Mouse (Mus musculus) neural tube, embryonic 12.5 days (tissue): ENCODE results near the gene Ring1. TPM values are rescaled to one million over a fixed set of nuclear protein-coding genes. Genes with fewer than 3 reads are reported as not detected.
"Not testable (repeated sequence)": the region's sequence is repeated elsewhere in the genome, so short reads cannot be mapped to it uniquely, and the experiment has no call there.

Experiments used
- ATAC-seq: fragments of 200-750 bp; cut with Nextera tagmentation; 2 replicates; pipeline ENCODE4 v1.8.0; 2017; ENCODE audit warnings: low read depth, mild to moderate bottlenecking, moderate TSS enrichment, moderate library complexity; ENCODE audit not compliant: low FRiP score
- H3K27ac ChIP-seq: fragments of 300-500 bp; sonication (generic); 2 replicates; pipeline ENCODE4 v1.5.1; 2016
- H3K27me3 ChIP-seq: fragments of 300-500 bp; sonication (generic); replicated peaks from 2 replicates; pipeline ENCODE4 v1.6.1; 2016; ENCODE audit warnings: mild to moderate bottlenecking
- H3K36me3 ChIP-seq: fragments of 300-500 bp; sonication (generic); 2 replicates; pipeline ENCODE4 v1.6.1; 2016; ENCODE audit warnings: mild to moderate bottlenecking
- H3K4me1 ChIP-seq: fragments of 300-500 bp; sonication (generic); 2 replicates; pipeline ENCODE4 v1.6.1; 2016
- H3K4me2 ChIP-seq: fragments of 300-500 bp; sonication (generic); replicated peaks from 2 replicates; pipeline ENCODE4 v1.6.1; 2016; ENCODE audit warnings: mild to moderate bottlenecking
- H3K4me3 ChIP-seq: fragments of 300-500 bp; sonication (generic); 2 replicates; pipeline ENCODE4 v1.5.1; 2016
- H3K9ac ChIP-seq: fragments of 300-500 bp; sonication (generic); 2 replicates; pipeline ENCODE4 v1.6.1; 2016; ENCODE audit warnings: mild to moderate bottlenecking
- H3K9me3 ChIP-seq: fragments of 300-500 bp; sonication (generic); 2 replicates; pipeline ENCODE4 v1.6.1; 2016; ENCODE audit warnings: mild to moderate bottlenecking
- WGBS: fragments of 180-500 bp; shearing (Covaris S2); methylation state at CpG from one replicate; pipeline ENCODE4 v1.1.7; 2016; 5-methylcytosine and 5-hydroxymethylcytosine counted together
- polyA plus RNA-seq: library from polyadenylated mRNA; unstranded; fragments of >200 nt; fragmentation: Nextera tagmentation; extraction: Ambion mirVana; gene quantifications from 2 replicates; pipeline ENCODE4 v1.2.1, GENCODE M21; 2016

Gene Ring1
- polyA plus RNA-seq, 1 experiment from 2014 or later: 30.7 TPM

GRCm38 (mm10) chr17:34003426-34003825 is 21.1 kb downstream of the Ring1 start:
- no peak overlapping the region for H3K9ac ChIP-seq
- 6% methylated on average over 5 of the region's 5 CpGs for WGBS
- H3K4me2 ChIP-seq: no peak overlapping the region
- H3K9me3 ChIP-seq: no peaks in the 10 kb centered on the region
- H3K36me3 ChIP-seq: no peaks in the 10 kb centered on the region
- peaks cover 10% of the 10 kb centered on the region for H3K4me1 ChIP-seq
- no peak overlapping the region for H3K4me3 ChIP-seq
- ATAC-seq: no peak
- peaks cover 27% of the 10 kb centered on the region for H3K27me3 ChIP-seq
- no peak overlapping the region for H3K27ac ChIP-seq

DNA sequence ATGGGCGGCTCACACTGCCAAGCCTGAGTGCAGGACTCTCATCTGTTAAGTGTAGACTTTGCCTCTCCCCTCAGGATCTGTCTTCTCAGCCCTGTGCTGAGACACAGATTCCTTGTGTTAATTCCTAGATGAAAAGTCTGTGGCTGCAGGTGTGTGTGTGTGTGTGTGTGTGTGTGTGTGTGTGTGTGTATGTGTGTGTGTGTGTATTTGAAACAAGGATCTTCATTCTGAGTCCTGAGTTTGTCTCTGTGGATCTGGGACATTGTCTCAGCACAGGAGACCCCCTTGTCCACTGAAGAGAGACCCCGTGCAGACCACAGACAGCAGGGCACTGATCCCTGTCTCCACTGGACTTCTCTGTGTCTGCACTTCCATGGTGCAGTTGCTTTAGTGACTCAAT is 23.7 kb downstream of the Ring1 start:
- H3K27ac ChIP-seq, H3K4me2 ChIP-seq, H3K36me3 ChIP-seq, H3K9ac ChIP-seq, ATAC-seq, H3K9me3 ChIP-seq: not testable (repeated sequence)
- 53% methylated on average over 2 of the region's 2 CpGs for WGBS
- Histone ChIP-seq H3K4me1 (peaks cover 10% of the 10 kb centered on the region), H3K27me3 (peaks cover 27% of the 10 kb centered on the region), H3K4me3 (0 out of 2 replicates have a peak overlapping the region, but pooled peaks have one; percentile 50)

- H3K4me3 ChIP-seq: peak within 1 kb of the TSS; percentile 50
- H3K9me3 ChIP-seq: no peaks in the 10 kb centered on the region
- peaks cover 10% of the 10 kb centered on the region for H3K4me1 ChIP-seq
- peak within 1 kb of the TSS; percentile 47 for H3K9ac ChIP-seq
- no peaks in the 10 kb centered on the region for H3K36me3 ChIP-seq
- peak within 1 kb of the TSS; percentile 98 for H3K4me2 ChIP-seq
- ATAC-seq: peak; percentile 68
- no peak within 1 kb of the TSS for H3K27ac ChIP-seq
- under 1% methylated on average over 23 of the region's 30 CpGs for WGBS
- peaks cover 27% of the 10 kb centered on the region for H3K27me3 ChIP-seq
These were observed 24.3 kb downstream of the Ring1 start, which contains the start of gene H2-K1 for GRCm38 (mm10) chr17:34000150-34000537. Gene H2-K1, minus strand, starts transcription at chr17:34000347.

- Histone ChIP-seq H3K9me3 (no peaks in the 10 kb centered on the region), H3K36me3 (no peaks in the 10 kb centered on the region), H3K4me2 (peak overlapping the region; percentile 98), H3K27me3 (peaks cover 27% of the 10 kb centered on the region), H3K27ac (no peak overlapping the region), H3K4me1 (peaks cover 10% of the 10 kb centered on the region), H3K4me3 (peak overlapping the region; percentile 50), H3K9ac (peak overlapping the region; percentile 47)
- 2% methylated on average over 87 of the region's 87 CpGs for WGBS
- ATAC-seq: peak; percentile 48
These were observed 24.9 kb downstream of the Ring1 start for GRCm38 (mm10) chr17:33999341-34000149.

- H3K36me3 ChIP-seq, H3K4me3 ChIP-seq, H3K4me2 ChIP-seq, H3K9ac ChIP-seq, ATAC-seq, H3K9me3 ChIP-seq, H3K27ac ChIP-seq: not testable (repeated sequence)
- peaks cover 27% of the 10 kb centered on the region for H3K27me3 ChIP-seq
- 70% methylated on average over 5 of the region's 5 CpGs for WGBS
- peaks cover 10% of the 10 kb centered on the region for H3K4me1 ChIP-seq
These were observed 25.8 kb downstream of the Ring1 start for GRCm38 (mm10) chr17:33998697-33999096.

GRCm38 (mm10) chr17:33997025-33997424 is 27.5 kb downstream of the Ring1 start:
- WGBS: 91% methylated on average over 2 of the region's 2 CpGs
- H3K9me3 ChIP-seq: not testable (repeated sequence)

GRCm38 (mm10) chr17:33995651-33996050 is 28.8 kb downstream of the Ring1 start:
- H3K9me3 ChIP-seq: no peaks in the 10 kb centered on the region
- no peaks in the 10 kb centered on the region for H3K36me3 ChIP-seq
- no peak for ATAC-seq
- no peak overlapping the region for H3K9ac ChIP-seq
- no peak overlapping the region for H3K4me2 ChIP-seq
- peaks cover 17% of the 10 kb centered on the region for H3K27me3 ChIP-seq
- H3K4me1 ChIP-seq: peaks cover 10% of the 10 kb centered on the region
- no peak overlapping the region for H3K27ac ChIP-seq
- WGBS: 59% methylated on average over 3 of the region's 3 CpGs
- H3K4me3 ChIP-seq: no peak overlapping the region

More at GRCm38 (mm10) chr17:33997025-33997424, 27.5 kb downstream of the Ring1 start:
- not testable (repeated sequence) for H3K27ac ChIP-seq, H3K36me3 ChIP-seq, H3K9ac ChIP-seq, H3K4me3 ChIP-seq, H3K4me2 ChIP-seq, ATAC-seq
- H3K4me1 ChIP-seq: peaks cover 10% of the 10 kb centered on the region
- peaks cover 27% of the 10 kb centered on the region for H3K27me3 ChIP-seq

DNA sequence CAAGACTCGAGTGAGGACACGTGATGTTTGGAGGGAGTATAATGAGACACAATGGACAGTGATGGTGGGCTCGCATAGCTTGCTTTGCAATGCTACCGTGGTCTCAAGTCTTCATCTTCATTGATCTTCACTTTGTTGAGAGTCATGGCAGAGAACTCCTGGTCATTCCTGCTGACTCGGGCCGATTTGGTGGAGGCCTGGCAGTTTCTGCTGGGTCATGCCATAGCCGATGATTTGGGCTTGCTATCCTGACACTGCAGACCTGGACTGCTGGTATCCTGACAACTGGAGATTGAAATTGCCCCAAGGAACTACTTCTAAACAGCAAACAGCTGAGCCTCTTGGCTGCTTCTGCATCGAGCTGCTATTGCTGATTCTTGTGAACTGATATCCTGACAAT is 29.5 kb downstream of the Ring1 start:
- Histone ChIP-seq H3K27me3 (peaks cover 10% of the 10 kb centered on the region), H3K36me3 (no peaks in the 10 kb centered on the region), H3K4me1 (peaks cover 7% of the 10 kb centered on the region), H3K27ac (no peak overlapping the region), H3K9ac (no peak overlapping the region), H3K4me2 (no peak overlapping the region), H3K9me3 (no peaks in the 10 kb centered on the region), H3K4me3 (no peak overlapping the region)
- no peak for ATAC-seq
- 93% methylated on average over 8 of the region's 8 CpGs for WGBS

DNA sequence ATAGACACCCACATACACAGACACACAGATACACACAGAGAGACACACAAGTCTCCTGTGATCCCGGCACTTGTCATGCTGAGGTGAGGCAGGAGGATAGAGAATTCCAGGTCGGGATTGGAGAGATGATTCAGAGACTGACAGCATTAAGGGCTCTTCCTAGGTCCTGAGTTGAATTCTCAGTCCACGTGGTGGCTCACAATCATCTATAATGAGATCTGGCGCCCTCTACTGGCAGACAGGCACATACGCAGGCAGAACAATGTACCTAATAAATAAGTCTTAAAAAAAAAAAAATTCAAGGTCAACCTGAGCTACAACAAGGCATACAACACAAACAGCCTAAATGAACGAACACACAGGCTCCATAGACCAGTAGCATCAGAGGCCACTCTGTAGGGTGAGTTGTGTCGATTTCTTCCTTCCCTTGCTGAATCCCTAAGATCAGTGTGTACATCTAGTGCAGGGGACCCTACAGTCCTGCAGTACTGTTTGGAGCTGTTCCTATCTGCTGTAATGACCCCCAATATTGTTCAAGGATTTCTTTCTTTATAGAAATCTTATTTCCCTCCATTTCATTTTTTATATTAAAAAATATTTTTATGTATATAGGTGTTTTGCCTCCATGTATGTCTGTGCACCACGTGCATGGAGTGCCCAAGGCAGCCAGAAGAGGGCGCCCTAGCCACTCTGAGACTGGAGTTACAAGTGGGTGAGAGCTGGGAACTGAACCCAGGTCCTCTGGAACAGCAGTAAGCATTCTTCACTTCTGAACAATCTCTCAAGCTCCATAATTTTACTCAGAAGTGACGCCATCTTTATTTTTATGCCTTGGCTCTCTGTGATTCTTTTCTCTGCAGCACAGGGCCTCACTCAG is 32.5 kb downstream of the Ring1 start:
- WGBS: 31% methylated on average over 10 of the region's 10 CpGs
- ATAC-seq: 0 out of 2 replicates have a peak, but pooled peaks have one; percentile 41

GRCm38 (mm10) chr17:33982136-33982535 is 42.3 kb downstream of the Ring1 start:
- H3K9me3 ChIP-seq, H3K9ac ChIP-seq, H3K4me1 ChIP-seq, H3K27ac ChIP-seq, H3K4me3 ChIP-seq, H3K36me3 ChIP-seq, ATAC-seq: not testable (repeated sequence)
- Histone ChIP-seq H3K4me2 (peak overlapping the region; percentile 63), H3K27me3 (peaks cover 33% of the 10 kb centered on the region)
- WGBS: 12% methylated on average over 8 of the region's 8 CpGs

More for the DNA sequence above, 32.5 kb downstream of the Ring1 start:
- Histone ChIP-seq H3K27me3 (no peaks in the 10 kb centered on the region), H3K4me1 (no peaks in the 10 kb centered on the region), H3K4me3 (no peak overlapping the region), H3K4me2 (no peak overlapping the region; the same call in 1 of the 2 replicates), H3K9ac (no peak overlapping the region), H3K36me3 (no peaks in the 10 kb centered on the region), H3K27ac (no peak overlapping the region), H3K9me3 (no peaks in the 10 kb centered on the region)

- H3K4me1 ChIP-seq, H3K36me3 ChIP-seq, H3K9me3 ChIP-seq: not testable (repeated sequence)
- peak overlapping the region; percentile 76; the same call in 1 of the 2 replicates for H3K27ac ChIP-seq
- H3K4me3 ChIP-seq: peak overlapping the region; percentile 42
- peak overlapping the region; percentile 63 for H3K4me2 ChIP-seq
- 1% methylated on average over 27 of the region's 27 CpGs for WGBS
- H3K9ac ChIP-seq: peak overlapping the region; percentile 55; the same call in 1 of the 2 replicates
- H3K27me3 ChIP-seq: peaks cover 35% of the 10 kb centered on the region
- ATAC-seq: peak; percentile 94
These were observed 43.1 kb downstream of the Ring1 start for GRCm38 (mm10) chr17:33981192-33981909.
